Mouse (Mus musculus) granulocyte monocyte progenitor cell, adult 5-6 weeks (primary cell): Measurements from ENCODE around the gene Igsf6. TPM values are rescaled to one million over a fixed set of nuclear protein-coding genes. Genes with fewer than 3 reads are reported as not detected.

Experiments
- ATAC-seq: replicated peaks from 2 replicates; pipeline ENCODE4 v1.8.0; 2016; ENCODE audit warnings: mild to moderate bottlenecking, moderate TSS enrichment, inconsistent platforms; ENCODE audit not compliant: poor library complexity, severe bottlenecking
- total RNA-seq, 2 experiments: library from RNA; stranded (forward) in 1 of 2; stranded (reverse) in 1 of 2; fragments of 200-712, 200-1000 nt in 1 of 2; fragments of >200 nt in 1 of 2; fragmentation: Nextera tagmentation in 1 of 2; gene quantifications; 2 replicates each; pipeline ENCODE4 v1.2.3; 2014 to 2017

Igsf6 gene
- total RNA-seq (2014; fragmentation: Nextera tagmentation) (246 and 248 TPM in 2 replicates), total RNA-seq (2017) (341 and 374 TPM in 2 replicates)

GRCm38 (mm10) chr7:121074281-121074680, at the start of gene Igsf6:
Gene Igsf6 (minus strand): TSS chr7:121074572.
- peak; percentile 65 for ATAC-seq

- peak; percentile 99 for ATAC-seq
Measured at GRCm38 (mm10) chr7:121120143-121120818, 45.9 kb upstream of the Igsf6 start.

- ATAC-seq, result no peak
Measured at GRCm38 (mm10) chr7:121111762-121112161, 37.4 kb upstream of the Igsf6 start.

GRCm38 (mm10) chr7:121111321-121111720, 36.9 kb upstream of the Igsf6 start:
- ATAC-seq, result no peak

- ATAC-seq, result no peak
Measured at GRCm38 (mm10) chr7:121107851-121108250, 33.5 kb upstream of the Igsf6 start.

GRCm38 (mm10) chr7:121098614-121099389, 24.4 kb upstream of the Igsf6 start:
- ATAC-seq, result peak; percentile 46

GRCm38 (mm10) chr7:121093026-121093425, 18.7 kb upstream of the Igsf6 start:
- no peak for ATAC-seq

GRCm38 (mm10) chr7:121090748-121091147, 16.4 kb upstream of the Igsf6 start:
- no peak for ATAC-seq

GRCm38 (mm10) chr7:121088745-121089144, 14.4 kb upstream of the Igsf6 start:
- peak; percentile 54 for ATAC-seq

- no peak; the same call in 1 of the 2 replicates for ATAC-seq
Measured at GRCm38 (mm10) chr7:121085500-121085899, 11.1 kb upstream of the Igsf6 start.

- no peak for ATAC-seq
Measured at GRCm38 (mm10) chr7:121084840-121085453, 10.6 kb upstream of the Igsf6 start.

GRCm38 (mm10) chr7:121082949-121083513, 8.7 kb upstream of the Igsf6 start:
- ATAC-seq, result no peak

- ATAC-seq, result no peak
Measured at GRCm38 (mm10) chr7:121081816-121082215, 7.4 kb upstream of the Igsf6 start.

GRCm38 (mm10) chr7:121081350-121081749, 7.0 kb upstream of the Igsf6 start, which contains the start of gene Otoa:
Gene Otoa (plus strand): TSS chr7:121081650.
- no peak for ATAC-seq

- peak; percentile 49 for ATAC-seq
Measured at GRCm38 (mm10) chr7:121077829-121078228, 3.5 kb upstream of the Igsf6 start.

- no peak for ATAC-seq
Measured at GRCm38 (mm10) chr7:121077311-121077710, 2.9 kb upstream of the Igsf6 start.

- ATAC-seq, result peak; percentile 18
Measured at GRCm38 (mm10) chr7:121075416-121075815, 1.0 kb upstream of the Igsf6 start.

GRCm38 (mm10) chr7:121074801-121075400, 529 bp upstream of the Igsf6 start:
- no peak; the same call in 1 of the 2 replicates for ATAC-seq

- ATAC-seq, result peak; percentile 47
Measured at GRCm38 (mm10) chr7:121072506-121072905, 1.9 kb downstream of the Igsf6 start.

- ATAC-seq, result no peak
Measured at GRCm38 (mm10) chr7:121071276-121071675, 3.1 kb downstream of the Igsf6 start.
